In genomic region chr11:57426046-57426805, GRCm38 (mm10) we compare ENCODE assay signal across 9 mouse cellular contexts.
DNase-seq lines count a peak whose midpoint lies in the region; ATAC-seq and TF ChIP-seq lines count a peak whose summit lies in the region.
"Had no signal": no experiment of that assay in that cellular context is flagged by ENCODE, and none has a peak within 500 bp of the region (broad histone marks: within the 10 kb centered on the region; RNA-seq: fewer than 3 reads in every experiment).

No protein-coding gene starts in this region.

- H3K9ac ChIP-seq in heart, adult 2 months (ENCODE audit: low read depth, low read length): no peak overlapping the region

- ATAC-seq in granulocyte monocyte progenitor cell, adult 5-6 weeks (replicated peaks; ENCODE audit: poor library complexity, severe bottlenecking): no peak
- no peak for ATAC-seq in monocyte, adult 5-6 weeks (replicated peaks; ENCODE audit: insufficient number of reproducible peaks, low FRiP score, low TSS enrichment, poor library complexity, severe bottlenecking)

- H3K27ac ChIP-seq in heart, adult 2 months: no peak overlapping the region

- no peak overlapping the region for H3K4me3 ChIP-seq in heart, adult 2 months
- H3K4me3 ChIP-seq: myocyte had no signal

- H3K36me3 ChIP-seq in heart, adult 2 months (ENCODE audit: control insufficient read depth, insufficient read depth, low read length): no peaks in the 10 kb centered on the region

- DNase-seq in heart, adult 2 months: peak; percentile 7 to 57
- no peak for DNase-seq in heart, adult 11 months
- DNase-seq in urinary bladder, adult 18-20 months (ENCODE audit: low spot score in 2 of 2): peak; percentile 1 to 4
- no peak for DNase-seq in urinary bladder, adult 2 months (ENCODE audit: low spot score)
- peak; percentile 14 for DNase-seq in gastrocnemius, postnatal 14 days
- DNase-seq in mesoderm, embryonic 11.5 days (ENCODE audit: low read depth, low spot score): peak; percentile 38

- no peak for TF ChIP-seq EP300 in heart, adult 2 months (IDR thresholded peaks at IDR 0.05; ENCODE audit: insufficient read depth, low read depth, low read length)

- no peaks in the 10 kb centered on the region for H3K79me2 ChIP-seq in heart, adult 2 months (replicated peaks; ENCODE audit: control insufficient read depth, insufficient read depth, low read length)

- intact Hi-C loops in heart, adult 2 months (cut with DNase I): loop anchor here (1.0 kb wide), 1 partner anchor 41 kb away; no protein-coding TSS in a partner anchor
- intact Hi-C loops in gastrocnemius, postnatal 14 days (cut with DNase I; ENCODE audit: low total_unique reads): loop anchor here (5.0 kb wide), 1 partner anchor 41 kb away; no protein-coding TSS in a partner anchor

- peak; percentile 74 for TF ChIP-seq CTCF in heart, adult 2 months (IDR thresholded peaks at IDR 0.05)

- no peaks in the 10 kb centered on the region for H3K4me1 ChIP-seq in heart, adult 2 months (ENCODE audit: control insufficient read depth, insufficient read depth, low read length)

- no peaks in the 10 kb centered on the region for H3K27me3 ChIP-seq in heart, adult 2 months (ENCODE audit: control insufficient read depth, insufficient read depth, low read length)

- no peak for TF ChIP-seq POLR2A in heart, adult 2 months (IDR thresholded peaks at IDR 0.05; ENCODE audit: insufficient read depth, low read depth, low read length)

- 58% methylated on average over 12 of the region's 12 CpGs for WGBS in heart, adult 2 months

Comparison
In these comparisons a context has a peak if more than half of its experiments do, and no peak if none do; other contexts are left out.
1. DNase-seq: peak in heart, adult 2 months (2 of 2), urinary bladder, adult 18-20 months (2 of 2), gastrocnemius, postnatal 14 days (single experiment) and mesoderm, embryonic 11.5 days (single experiment); none in heart, adult 11 months (single experiment) and urinary bladder, adult 2 months (single experiment).